Mouse (Mus musculus): ENCODE data around the gene Itih3. TPM values are rescaled to one million over a fixed set of nuclear protein-coding genes. Genes with fewer than 3 reads are reported as not detected.
A peak's percentile ranks its signal among the peaks of the same experiment; 100 is the strongest.

Itih3 gene
- 0.87 and 1.1 TPM in 2 replicates for polyA plus RNA-seq (2012; rRNA removed)

DNA sequence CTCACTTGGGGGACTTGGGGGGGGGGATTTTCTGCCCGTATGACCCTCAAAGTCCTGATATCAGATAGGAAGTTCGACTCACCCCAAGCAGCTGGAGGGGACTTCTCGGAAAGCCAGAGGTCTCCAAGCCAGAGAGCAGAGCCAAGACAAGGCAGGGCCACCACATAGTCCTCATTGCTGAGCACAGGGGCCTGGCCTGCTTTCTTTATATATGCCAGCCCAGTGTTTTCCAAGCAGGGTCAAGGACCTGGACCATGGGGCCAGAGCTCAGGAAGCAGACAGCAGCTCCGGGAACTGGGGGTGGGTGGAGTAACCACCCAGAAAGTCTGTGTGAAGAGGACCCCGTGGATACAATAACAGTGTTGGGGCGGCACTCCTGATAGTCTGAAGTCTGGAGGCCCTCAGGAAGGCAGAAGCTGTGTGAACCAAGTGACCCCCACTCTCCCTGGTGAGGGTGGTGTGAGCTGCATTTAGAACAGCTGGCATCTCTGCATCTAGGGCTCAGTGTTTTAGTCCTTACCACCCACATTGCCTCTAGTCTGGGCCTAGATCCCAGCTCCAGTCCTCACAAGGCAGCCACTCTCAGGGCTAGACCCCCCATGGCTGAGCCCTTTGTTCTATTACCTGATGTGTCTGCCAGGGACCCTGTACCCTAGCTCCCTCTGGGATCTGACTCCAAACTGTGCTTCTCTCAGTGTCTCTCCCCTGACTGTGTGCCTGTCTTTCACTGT lies at the start of gene Itih3:
Gene Itih3 (minus strand): TSS at position 386 of the 731 bp plus-strand sequence.
- 44% methylated on average over 6 of the region's 6 CpGs for WGBS
- TF ChIP-seq CTCF (IDR thresholded peaks at IDR 0.05; ENCODE audit: insufficient read depth, low read length) (no peak), POLR2A (IDR thresholded peaks at IDR 0.05; ENCODE audit: borderline replicate concordance, extremely low read depth, low read depth, low read length) (no peak)
- no peaks in the 10 kb centered on the region for H3K4me1 ChIP-seq (ENCODE audit: control insufficient read depth, insufficient read depth, low read length)
- H3K4me3 ChIP-seq (replicated peaks; ENCODE audit: extremely low read depth, low read depth, low read length), result no peak within 1 kb of the TSS
- no peak for DNase-seq

DNA sequence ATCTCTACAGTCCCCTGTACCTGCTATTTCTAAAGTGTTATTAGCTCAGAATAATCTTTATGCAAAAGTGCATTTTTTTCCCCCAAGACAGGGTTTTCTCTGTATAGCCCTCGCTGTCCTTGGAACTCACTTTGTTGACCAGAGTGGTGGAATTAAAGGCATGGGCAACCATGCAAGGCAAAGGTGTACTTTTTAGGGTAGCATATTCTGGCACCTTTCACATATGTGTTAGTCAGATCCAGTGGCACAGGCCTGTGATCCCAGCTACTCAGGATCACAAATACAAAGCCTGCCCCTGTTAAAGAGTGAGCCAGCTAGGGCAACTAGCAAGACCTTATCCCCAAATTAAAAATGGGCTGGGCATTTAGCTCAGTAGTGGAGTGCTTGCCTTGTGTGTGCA lies 36.8 kb upstream of the Itih3 start:
- no peaks in the 10 kb centered on the region for H3K4me1 ChIP-seq (ENCODE audit: control insufficient read depth, insufficient read depth, low read length)
- DNase-seq, result no peak
- TF ChIP-seq CTCF (IDR thresholded peaks at IDR 0.05; ENCODE audit: insufficient read depth, low read length) (no peak), POLR2A (IDR thresholded peaks at IDR 0.05; ENCODE audit: borderline replicate concordance, extremely low read depth, low read depth, low read length) (no peak)
- H3K4me3 ChIP-seq (replicated peaks; ENCODE audit: extremely low read depth, low read depth, low read length), result no peak overlapping the region
- 97% methylated on average over 1 of the region's 1 CpGs for WGBS

DNA sequence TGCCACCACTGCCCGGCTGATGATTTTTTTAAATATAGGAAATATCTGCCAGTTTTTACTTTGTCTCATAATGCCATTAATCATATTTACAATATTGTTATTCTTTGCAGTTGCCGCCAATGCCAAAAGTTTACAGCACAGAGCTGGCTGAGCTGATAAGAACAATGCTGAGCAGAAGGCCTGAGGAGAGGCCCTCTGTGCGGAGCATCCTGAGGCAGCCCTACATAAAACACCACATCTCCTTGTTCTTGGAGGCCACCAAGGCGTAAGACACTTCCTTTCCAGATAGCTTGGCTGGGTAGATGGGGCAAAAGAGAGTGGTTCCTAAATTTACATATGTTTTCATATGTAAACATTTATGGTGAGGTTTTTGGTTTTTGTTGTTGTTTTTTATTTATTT lies 35.5 kb upstream of the Itih3 start:
- no peak for DNase-seq
- TF ChIP-seq CTCF (IDR thresholded peaks at IDR 0.05; ENCODE audit: insufficient read depth, low read length) (no peak), POLR2A (IDR thresholded peaks at IDR 0.05; ENCODE audit: borderline replicate concordance, extremely low read depth, low read depth, low read length) (no peak)
- Histone ChIP-seq H3K4me3 (replicated peaks; ENCODE audit: extremely low read depth, low read depth, low read length) (no peak overlapping the region), H3K4me1 (ENCODE audit: control insufficient read depth, insufficient read depth, low read length) (no peaks in the 10 kb centered on the region)
- 68% methylated on average over 4 of the region's 4 CpGs for WGBS

DNA sequence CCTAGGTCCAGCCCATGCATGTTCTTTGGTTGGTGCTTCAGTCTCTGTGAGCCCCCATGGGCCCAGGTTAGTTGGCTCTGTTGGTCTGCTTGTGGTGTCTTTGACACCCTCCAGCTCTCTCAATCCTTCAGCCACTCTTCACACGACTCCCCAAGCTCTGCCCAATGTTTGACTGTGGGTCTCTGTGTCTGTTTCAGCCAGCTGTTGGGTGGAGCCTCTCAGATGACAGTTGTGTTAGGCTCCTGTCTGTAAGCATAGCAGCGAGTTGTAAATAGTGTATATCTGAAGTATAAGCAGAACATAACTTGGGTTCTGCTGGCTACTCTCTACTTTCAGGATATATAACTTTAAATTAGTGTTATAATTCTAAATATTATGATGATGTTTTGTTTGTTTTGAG lies 35.0 kb upstream of the Itih3 start:
- TF ChIP-seq CTCF (IDR thresholded peaks at IDR 0.05; ENCODE audit: insufficient read depth, low read length) (no peak), POLR2A (IDR thresholded peaks at IDR 0.05; ENCODE audit: borderline replicate concordance, extremely low read depth, low read depth, low read length) (no peak)
- H3K4me1 ChIP-seq (ENCODE audit: control insufficient read depth, insufficient read depth, low read length), result no peaks in the 10 kb centered on the region
- DNase-seq, result no peak
- 75% methylated on average over 2 of the region's 2 CpGs for WGBS
- H3K4me3 ChIP-seq (replicated peaks; ENCODE audit: extremely low read depth, low read depth, low read length), result no peak overlapping the region

DNA sequence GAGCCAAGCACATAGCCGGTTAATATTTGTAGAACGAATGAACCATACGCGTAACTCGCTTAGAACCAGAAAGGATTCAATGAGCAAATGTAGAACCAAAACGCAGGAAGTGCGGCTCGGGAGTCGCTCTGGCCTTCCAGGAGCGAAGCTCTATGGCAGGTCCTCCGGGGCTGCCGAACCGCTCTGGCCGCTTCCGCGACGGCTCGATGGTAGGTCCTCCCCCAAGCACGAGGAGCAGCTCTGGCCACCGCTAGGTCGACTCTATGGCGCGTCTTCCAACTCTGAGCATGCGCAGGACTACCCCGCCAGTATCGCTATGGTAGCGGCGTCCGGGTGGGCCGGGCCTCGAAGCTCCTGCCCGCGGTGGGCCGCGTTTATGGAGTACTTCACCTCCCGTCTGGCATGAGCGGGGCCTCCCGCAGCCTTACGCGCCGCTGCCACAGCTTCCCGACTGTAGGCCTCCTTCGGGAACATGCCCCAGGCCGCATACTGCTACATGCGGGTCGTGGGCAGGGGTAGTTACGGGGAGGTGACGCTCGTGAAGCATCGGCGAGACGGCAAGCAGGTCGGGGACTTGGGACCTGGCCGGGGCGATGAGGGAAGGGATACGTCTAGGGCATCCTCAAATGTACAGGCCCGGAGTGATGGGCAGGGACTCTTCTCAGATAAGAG lies 27.7 kb upstream of the Itih3 start, which contains the start of gene Nek4:
Gene Nek4 (plus strand): TSS at position 224 of the 672 bp plus-strand sequence.
- under 1% methylated on average over 57 of the region's 57 CpGs for WGBS

DNA sequence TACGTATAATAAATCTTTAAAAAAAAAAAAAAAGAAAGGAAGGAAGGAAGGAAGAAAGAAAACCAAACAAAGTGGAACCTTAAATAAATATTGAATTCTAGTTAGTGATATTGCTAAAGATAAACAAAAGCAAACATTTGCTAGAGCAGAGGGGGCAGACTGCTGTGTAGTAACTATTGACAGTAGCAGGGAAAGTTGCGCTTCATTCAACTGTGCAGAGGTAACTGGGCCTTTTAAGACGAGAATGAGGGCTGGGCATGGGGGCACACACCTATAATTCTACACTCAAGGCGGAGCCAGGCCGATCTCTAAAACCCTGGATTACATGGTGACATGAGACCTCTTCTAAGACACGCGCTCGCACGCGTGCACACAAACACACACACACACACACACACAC lies 26.4 kb upstream of the Itih3 start:
- WGBS, result 88% methylated on average over 10 of the region's 10 CpGs
- TF ChIP-seq POLR2A (IDR thresholded peaks at IDR 0.05; ENCODE audit: borderline replicate concordance, extremely low read depth, low read depth, low read length), result no peak
- no peak for TF ChIP-seq CTCF (IDR thresholded peaks at IDR 0.05; ENCODE audit: insufficient read depth, low read length)
- no peak overlapping the region for H3K4me3 ChIP-seq (replicated peaks; ENCODE audit: extremely low read depth, low read depth, low read length)
- peaks cover 3% of the 10 kb centered on the region for H3K4me1 ChIP-seq (ENCODE audit: control insufficient read depth, insufficient read depth, low read length)
- no peak for DNase-seq

More for the DNA sequence above, 27.7 kb upstream of the Itih3 start, which contains the start of gene Nek4:
- peak within 1 kb of the TSS; percentile 93 for H3K4me3 ChIP-seq (replicated peaks; ENCODE audit: extremely low read depth, low read depth, low read length)
- DNase-seq, result peak; percentile 91
- H3K4me1 ChIP-seq (ENCODE audit: control insufficient read depth, insufficient read depth, low read length), result peaks cover 3% of the 10 kb centered on the region
- TF ChIP-seq CTCF (IDR thresholded peaks at IDR 0.05; ENCODE audit: insufficient read depth, low read length), result no peak
- peak; percentile 59; the same call in 1 of the 2 replicates for TF ChIP-seq POLR2A (IDR thresholded peaks at IDR 0.05; ENCODE audit: borderline replicate concordance, extremely low read depth, low read depth, low read length)

DNA sequence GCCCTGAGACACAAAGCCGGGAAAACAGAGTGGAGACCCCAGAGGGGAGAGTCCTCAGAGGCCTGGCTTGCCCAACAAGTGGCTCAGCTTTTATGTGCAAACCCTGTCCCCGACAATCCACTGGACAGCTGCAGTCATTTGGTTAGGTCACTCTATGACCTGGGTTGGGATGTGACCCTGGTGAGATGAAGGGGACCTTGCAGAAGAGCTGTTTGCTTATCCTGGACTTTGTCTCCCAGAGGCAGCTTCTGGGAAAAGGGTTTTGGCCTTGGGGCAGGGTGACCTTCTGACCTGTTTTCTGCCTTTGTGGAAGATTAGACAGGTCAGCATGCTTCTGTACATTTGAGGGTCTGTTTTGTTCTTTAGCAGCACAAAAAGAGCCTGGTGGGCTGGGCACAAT lies 21.2 kb upstream of the Itih3 start:
- no peak for DNase-seq
- Histone ChIP-seq H3K4me3 (replicated peaks; ENCODE audit: extremely low read depth, low read depth, low read length) (no peak overlapping the region), H3K4me1 (ENCODE audit: control insufficient read depth, insufficient read depth, low read length) (peaks cover 8% of the 10 kb centered on the region; the same call in 1 of the 2 replicates)
- 67% methylated on average over 2 of the region's 2 CpGs for WGBS
- TF ChIP-seq POLR2A (IDR thresholded peaks at IDR 0.05; ENCODE audit: borderline replicate concordance, extremely low read depth, low read depth, low read length) (no peak), CTCF (IDR thresholded peaks at IDR 0.05; ENCODE audit: insufficient read depth, low read length) (no peak)

DNA sequence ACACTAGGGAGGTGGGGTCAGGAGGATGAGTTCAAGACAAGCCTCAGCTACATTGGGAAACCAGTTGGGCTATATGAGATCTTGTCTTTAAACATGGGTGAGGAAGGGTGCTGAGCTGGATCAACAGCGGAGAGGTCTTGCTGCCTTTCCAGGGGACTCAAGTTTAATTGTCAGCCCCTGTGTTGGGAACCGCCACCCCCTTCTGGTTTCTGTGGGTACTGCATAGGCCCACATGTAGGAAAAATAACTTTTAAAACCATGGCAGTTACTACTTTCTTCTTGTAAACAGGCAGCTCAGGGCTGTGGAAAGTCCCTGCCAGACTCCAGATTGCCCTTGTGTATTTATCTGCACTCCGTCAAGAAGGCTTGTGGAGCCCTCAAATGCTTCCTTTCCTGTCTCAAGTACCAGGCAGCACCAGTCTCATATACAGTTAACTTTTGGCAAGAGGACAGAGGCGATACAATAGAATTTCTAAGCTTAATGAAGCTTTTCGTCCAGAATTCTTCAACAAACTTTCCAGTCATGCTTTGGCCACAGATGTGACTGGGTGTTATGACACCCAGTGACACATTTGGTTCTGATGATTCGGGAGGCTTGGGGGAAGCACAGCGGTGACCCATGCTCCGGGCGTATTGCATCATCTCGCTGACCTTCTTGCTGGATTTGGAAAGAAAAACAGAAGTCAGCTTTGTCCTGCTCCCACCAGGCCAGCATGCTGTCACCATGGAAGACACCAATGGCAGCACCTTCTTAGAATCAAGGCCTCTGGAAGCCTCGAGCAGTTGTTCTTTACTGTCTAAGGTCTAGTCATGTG lies 20.5 kb upstream of the Itih3 start:
- 41% methylated on average over 11 of the region's 11 CpGs for WGBS
- H3K4me3 ChIP-seq (replicated peaks; ENCODE audit: extremely low read depth, low read depth, low read length), result no peak overlapping the region
- peaks cover 8% of the 10 kb centered on the region; the same call in 1 of the 2 replicates for H3K4me1 ChIP-seq (ENCODE audit: control insufficient read depth, insufficient read depth, low read length)
- DNase-seq, result peak; percentile 76
- TF ChIP-seq CTCF (IDR thresholded peaks at IDR 0.05; ENCODE audit: insufficient read depth, low read length) (peak; percentile 65), POLR2A (IDR thresholded peaks at IDR 0.05; ENCODE audit: borderline replicate concordance, extremely low read depth, low read depth, low read length) (no peak)

DNA sequence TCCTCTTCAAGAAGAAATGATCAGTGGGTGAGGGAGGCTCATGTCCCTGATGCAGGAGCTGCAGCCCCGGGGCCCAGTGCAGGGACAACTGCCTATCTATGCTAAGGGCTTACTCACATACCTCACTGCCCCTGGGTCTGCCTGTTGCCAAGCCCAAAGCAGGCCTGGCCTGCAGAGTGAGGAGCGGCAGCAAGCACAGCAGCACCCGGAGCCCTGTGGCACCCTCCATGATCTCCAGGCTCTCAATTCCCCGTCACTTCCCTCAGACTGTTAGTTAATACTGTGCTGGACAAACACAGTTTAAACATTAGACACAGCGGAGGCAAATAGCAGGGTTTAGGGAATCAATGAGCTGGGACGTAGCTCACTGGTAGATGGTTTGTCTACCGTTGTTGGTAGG lies 19.5 kb upstream of the Itih3 start, which contains the start of gene Itih1:
Gene Itih1 (minus strand): TSS at position 252 of the 400 bp plus-strand sequence.
- H3K4me3 ChIP-seq (replicated peaks; ENCODE audit: extremely low read depth, low read depth, low read length), result no peak within 1 kb of the TSS
- peaks cover 8% of the 10 kb centered on the region; the same call in 1 of the 2 replicates for H3K4me1 ChIP-seq (ENCODE audit: control insufficient read depth, insufficient read depth, low read length)
- TF ChIP-seq CTCF (IDR thresholded peaks at IDR 0.05; ENCODE audit: insufficient read depth, low read length) (no peak), POLR2A (IDR thresholded peaks at IDR 0.05; ENCODE audit: borderline replicate concordance, extremely low read depth, low read depth, low read length) (no peak)
- no peak for DNase-seq
- whole genome bisulfite sequencing, result 78% methylated on average over 7 of the region's 7 CpGs

Measured in lung, adult 2 months (tissue).